In genomic region chr11:37236601-37237083, GRCm38 (mm10) we compare ENCODE assay signal across 8 mouse cellular contexts. TPM values are rescaled to one million over a fixed set of nuclear protein-coding genes. Genes with fewer than 3 reads are reported as not detected.
DNase-seq lines count a peak whose midpoint lies in the region; TF ChIP-seq lines count a peak whose summit lies in the region.

No protein-coding gene starts in this region.

- TF ChIP-seq POLR2A in small intestine, adult 2 months (IDR thresholded peaks at IDR 0.05; ENCODE audit: low read depth, low read length), result no peak

- no peak overlapping the region for H3K27ac ChIP-seq in small intestine, adult 2 months (ENCODE audit: insufficient read depth, low read depth, low read length)

- TF ChIP-seq CTCF in small intestine, adult 2 months (IDR thresholded peaks at IDR 0.05; ENCODE audit: extremely low read depth, insufficient read length, insufficient replicate concordance, low read depth, low read length), result no peak

- peaks cover 4% of the 10 kb centered on the region for H3K27me3 ChIP-seq in small intestine, adult 2 months (ENCODE audit: control insufficient read depth, insufficient read depth, low read length)

- H3K4me1 ChIP-seq in small intestine, adult 2 months (ENCODE audit: control insufficient read depth, insufficient read depth, insufficient read length, low read length), result no peaks in the 10 kb centered on the region

- no peaks in the 10 kb centered on the region for H3K36me3 ChIP-seq in small intestine, adult 2 months (ENCODE audit: control insufficient read depth, insufficient read depth, low read length)

- DNase-seq in layer of hippocampus, adult 11-12 months (ENCODE audit: low spot score), result peak; percentile 54
- DNase-seq in layer of hippocampus, adult 9-10 months (ENCODE audit: low spot score), result no peak
- peak; percentile 81 to 84 for DNase-seq in cerebellum, postnatal 25 days
- DNase-seq in frontal cortex, postnatal 36 days (ENCODE audit: low spot score in 2 of 2), result peak; percentile 66 to 73
- DNase-seq in layer of hippocampus, postnatal 10 days (ENCODE audit: low spot score in 2 of 2), result peak; percentile 67 to 69
- DNase-seq in lung, postnatal 4 days, result peak; percentile 23 to 48
- DNase-seq in natural killer cell, adult 2 months (ENCODE audit: low spot score in 2 of 2), result no peak

- H3K4me3 ChIP-seq in small intestine, adult 2 months (ENCODE audit: low read depth, low read length), result peak overlapping the region; percentile 48

- 3% methylated on average over 31 of the region's 31 CpGs for WGBS in small intestine, adult 2 months

RNA-seq across cellular contexts. Expression of gene Tenm2, which starts 0.9 kb away (rescaled TPM):
- 100 to 1,000 TPM; 183 to 230 TPM for total RNA-seq in layer of hippocampus, postnatal 10 days (2021)
- 0.03 and 0.13 TPM in 2 replicates for polyA plus RNA-seq in small intestine, adult 2 months (2012; rRNA removed)

Comparison
In these comparisons a context has a peak if more than half of its experiments do, and no peak if none do; other contexts are left out.
1. DNase-seq: peak in layer of hippocampus, adult 11-12 months (single experiment), cerebellum, postnatal 25 days (2 of 2), frontal cortex, postnatal 36 days (2 of 2), layer of hippocampus, postnatal 10 days (2 of 2) and lung, postnatal 4 days (2 of 2); none in layer of hippocampus, adult 9-10 months (single experiment) and natural killer cell, adult 2 months (0 of 2).